Mouse (Mus musculus): ENCODE measurements at regions not wholly inside any gene's neighbourhood (a gene's known extent, or its start where the extent isn't known, plus 50 kb on each side); places are given as distances from the start of the nearest gene placed in this dataset.

DNA sequence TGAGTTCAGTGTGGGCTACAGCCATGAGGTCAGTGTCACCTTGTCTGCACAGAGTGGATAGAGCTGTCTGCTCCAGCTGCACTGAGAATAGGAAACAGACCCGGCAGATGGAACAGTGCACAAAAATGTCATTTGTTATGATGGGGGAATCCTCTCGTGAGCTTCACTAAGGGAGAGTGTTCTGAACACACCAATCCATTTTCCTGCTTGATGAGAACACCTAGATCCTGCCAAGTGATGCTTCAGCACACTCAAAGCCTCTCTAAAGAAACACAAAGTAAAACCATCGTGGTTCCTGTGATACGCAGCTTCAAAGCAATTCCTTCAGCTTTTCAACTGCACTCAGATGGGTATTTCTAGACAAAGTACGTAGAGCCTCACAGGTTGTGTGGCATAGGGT lies 69.0 kb upstream of the Pdzrn3 start:
- TF ChIP-seq CTCF (IDR thresholded peaks at IDR 0.05; ENCODE audit: borderline replicate concordance, insufficient read depth, low read depth, low read length) (no peak), POLR2A (IDR thresholded peaks at IDR 0.05; ENCODE audit: borderline replicate concordance, insufficient read depth, low read length) (no peak)

Data from cerebellum, adult 2 months (tissue).